Mouse (Mus musculus) effector memory CD4-positive, alpha-beta T cell, adult 7 months (primary cell): Measurements from ENCODE around the gene Olfr724. TPM values are rescaled to one million over a fixed set of nuclear protein-coding genes. Genes with fewer than 3 reads are reported as not detected.

ENCODE experiments used
- polyA plus RNA-seq: library from polyadenylated mRNA; unstranded; fragments of 100-300 nt; shearing (Covaris generic); gene quantifications from one replicate; pipeline ENCODE4 v1.2.1, GENCODE M21; 2017

Gene Olfr724
- polyA plus RNA-seq: not detected

DNA sequence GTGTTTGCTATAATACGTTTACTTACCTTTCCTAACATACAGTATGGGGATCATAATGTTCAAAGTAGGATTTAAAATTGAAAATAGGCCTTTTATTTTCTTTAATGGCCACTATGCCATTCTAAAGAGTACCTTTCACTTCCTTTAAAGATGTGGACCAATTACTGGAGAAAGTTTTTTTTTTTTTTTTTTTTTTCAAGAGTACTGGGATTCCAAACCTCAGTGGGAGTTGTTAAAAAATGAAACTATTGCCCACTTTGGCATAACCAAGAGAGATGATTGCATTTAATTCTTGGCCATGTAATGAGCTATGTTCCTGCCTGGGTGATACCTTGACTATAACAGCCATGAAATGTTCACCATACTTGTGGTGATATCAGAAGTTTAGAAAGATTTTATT is at the start of gene Olfr724:
TSS of gene Olfr724 (minus strand) at position 101 of the 400 bp plus-strand sequence.

DNA sequence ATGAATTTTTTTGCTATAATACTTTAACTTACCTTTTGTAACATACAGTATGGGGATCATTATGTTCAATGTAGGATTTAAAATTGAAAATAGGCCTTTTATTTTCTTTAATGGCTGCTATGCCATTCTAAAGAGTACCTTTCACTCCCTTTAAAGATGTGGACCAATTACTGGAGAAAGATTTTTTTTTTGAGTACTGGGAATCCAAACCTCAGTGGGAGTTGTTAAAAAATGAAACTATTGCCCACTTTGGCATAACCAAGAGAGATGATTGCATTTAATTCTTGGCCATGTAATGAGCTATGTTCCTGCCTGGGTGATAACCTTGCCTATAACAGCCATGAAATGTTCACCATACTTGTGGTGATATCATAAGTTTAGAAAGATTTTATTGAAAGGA is 31.4 kb downstream of the Olfr724 start, which contains the start of gene Olfr723:
TSS of gene Olfr723 (minus strand) at position 101 of the 400 bp plus-strand sequence.

Other genes with a start within 250 kb of the Olfr724 start
- gene Armh4, start 179.9 kb downstream of the Olfr724 start, polyA plus RNA-seq: not detected
- gene Olfr722, start 61.3 kb downstream of the Olfr724 start, polyA plus RNA-seq: not detected
- gene Olfr723, start 31.5 kb downstream of the Olfr724 start, polyA plus RNA-seq: not detected
- gene Olfr725, start 77.1 kb upstream of the Olfr724 start, polyA plus RNA-seq: not detected
- not detected for gene Olfr726, start 127.7 kb upstream of the Olfr724 start, polyA plus RNA-seq
- gene Olfr727, start 159.9 kb upstream of the Olfr724 start, polyA plus RNA-seq: 0.63 TPM
- 0.52 TPM for gene Olfr728, start 179.4 kb upstream of the Olfr724 start, polyA plus RNA-seq
- not detected for gene Olfr729, start 189.6 kb upstream of the Olfr724 start, polyA plus RNA-seq
- gene Olfr730, start 224.9 kb upstream of the Olfr724 start, polyA plus RNA-seq: not detected